Mouse (Mus musculus): Measurements from ENCODE around the gene Mdm2. TPM values are rescaled to one million over a fixed set of nuclear protein-coding genes. Genes with fewer than 3 reads are reported as not detected.
"Not testable (repeated sequence)": the region's sequence is repeated elsewhere in the genome, so short reads cannot be mapped to it uniquely, and the experiment has no call there.

The Mdm2 gene
- polyA plus RNA-seq, 1 experiment from 2014 or later: 48.4 TPM

GRCm38 (mm10) chr10:117742618-117743017 is 32.1 kb upstream of the Mdm2 start:
- no peak overlapping the region for H3K4me3 ChIP-seq (replicated peaks; ENCODE audit: low read length)
- WGBS: 90% methylated on average over 4 of the region's 4 CpGs

GRCm38 (mm10) chr10:117741698-117742475 is 31.3 kb upstream of the Mdm2 start:
- DNase-seq (ENCODE audit: low spot score) (no peak), ATAC-seq (ENCODE audit: low FRiP score) (no peak)
- H3K4me1 ChIP-seq (replicated peaks; ENCODE audit: control insufficient read depth, insufficient read depth, low read length): peaks cover 21% of the 10 kb centered on the region
- H3K36me3 ChIP-seq (replicated peaks; ENCODE audit: control insufficient read depth, insufficient read depth): peaks cover 56% of the 10 kb centered on the region
- no peak overlapping the region for H3K4me2 ChIP-seq (replicated peaks)
- H3K27ac ChIP-seq: no peak overlapping the region
- H3K9me3 ChIP-seq (ENCODE audit: control insufficient read depth, low read length): no peaks in the 10 kb centered on the region
- no peaks in the 10 kb centered on the region for H3K27me3 ChIP-seq (ENCODE audit: control insufficient read depth, insufficient read depth, low read length)
- WGBS: 90% methylated on average over 15 of the region's 15 CpGs
- no peak overlapping the region for H3K9ac ChIP-seq
- no peak overlapping the region for H3K4me3 ChIP-seq (replicated peaks; ENCODE audit: low read length)

More at GRCm38 (mm10) chr10:117742618-117743017, 32.1 kb upstream of the Mdm2 start:
- DNase-seq (ENCODE audit: low spot score) (no peak), ATAC-seq (ENCODE audit: low FRiP score) (no peak)
- no peak overlapping the region for H3K4me2 ChIP-seq (replicated peaks)
- H3K27me3 ChIP-seq (ENCODE audit: control insufficient read depth, insufficient read depth, low read length): no peaks in the 10 kb centered on the region
- H3K4me1 ChIP-seq (replicated peaks; ENCODE audit: control insufficient read depth, insufficient read depth, low read length): peaks cover 21% of the 10 kb centered on the region
- H3K36me3 ChIP-seq (replicated peaks; ENCODE audit: control insufficient read depth, insufficient read depth): peaks cover 49% of the 10 kb centered on the region
- H3K9me3 ChIP-seq (ENCODE audit: control insufficient read depth, low read length): no peaks in the 10 kb centered on the region
- no peak overlapping the region for H3K27ac ChIP-seq
- H3K9ac ChIP-seq: no peak overlapping the region

GRCm38 (mm10) chr10:117740921-117741320 is 30.4 kb upstream of the Mdm2 start:
- H3K4me2 ChIP-seq (replicated peaks): no peak overlapping the region
- H3K9me3 ChIP-seq (ENCODE audit: control insufficient read depth, low read length): no peaks in the 10 kb centered on the region
- H3K4me1 ChIP-seq (replicated peaks; ENCODE audit: control insufficient read depth, insufficient read depth, low read length): peaks cover 21% of the 10 kb centered on the region
- H3K27ac ChIP-seq: no peak overlapping the region
- ATAC-seq (ENCODE audit: low FRiP score): no peak
- no peaks in the 10 kb centered on the region for H3K27me3 ChIP-seq (ENCODE audit: control insufficient read depth, insufficient read depth, low read length)
- no peak for DNase-seq (ENCODE audit: low spot score)
- H3K36me3 ChIP-seq (replicated peaks; ENCODE audit: control insufficient read depth, insufficient read depth): peaks cover 66% of the 10 kb centered on the region
- no peak overlapping the region for H3K9ac ChIP-seq
- no peak overlapping the region for H3K4me3 ChIP-seq (replicated peaks; ENCODE audit: low read length)
- 91% methylated on average over 9 of the region's 9 CpGs for WGBS

- no peaks in the 10 kb centered on the region for H3K27me3 ChIP-seq (ENCODE audit: control insufficient read depth, insufficient read depth, low read length)
- H3K36me3 ChIP-seq (replicated peaks; ENCODE audit: control insufficient read depth, insufficient read depth): peaks cover 71% of the 10 kb centered on the region
- DNase-seq (ENCODE audit: low spot score) (no peak), ATAC-seq (ENCODE audit: low FRiP score) (no peak)
- H3K27ac ChIP-seq: no peak overlapping the region
- 97% methylated on average over 10 of the region's 10 CpGs for WGBS
- H3K4me1 ChIP-seq (replicated peaks; ENCODE audit: control insufficient read depth, insufficient read depth, low read length): peaks cover 20% of the 10 kb centered on the region
- no peaks in the 10 kb centered on the region for H3K9me3 ChIP-seq (ENCODE audit: control insufficient read depth, low read length)
- H3K9ac ChIP-seq: no peak overlapping the region
- H3K4me2 ChIP-seq (replicated peaks): no peak overlapping the region
- H3K4me3 ChIP-seq (replicated peaks; ENCODE audit: low read length): no peak overlapping the region
These were observed 29.6 kb upstream of the Mdm2 start for GRCm38 (mm10) chr10:117740171-117740570.

- H3K27ac ChIP-seq: no peak overlapping the region
- H3K27me3 ChIP-seq (ENCODE audit: control insufficient read depth, insufficient read depth, low read length): no peaks in the 10 kb centered on the region
- DNase-seq (ENCODE audit: low spot score): no peak
- peaks cover 72% of the 10 kb centered on the region for H3K36me3 ChIP-seq (replicated peaks; ENCODE audit: control insufficient read depth, insufficient read depth)
- WGBS: 95% methylated on average over 6 of the region's 6 CpGs
- no peak for ATAC-seq (ENCODE audit: low FRiP score)
- H3K9me3 ChIP-seq (ENCODE audit: control insufficient read depth, low read length): no peaks in the 10 kb centered on the region
- H3K4me1 ChIP-seq (replicated peaks; ENCODE audit: control insufficient read depth, insufficient read depth, low read length): peaks cover 14% of the 10 kb centered on the region
- no peak overlapping the region for H3K9ac ChIP-seq
- H3K4me3 ChIP-seq (replicated peaks; ENCODE audit: low read length): no peak overlapping the region
- H3K4me2 ChIP-seq (replicated peaks): no peak overlapping the region
These were observed 29.0 kb upstream of the Mdm2 start for GRCm38 (mm10) chr10:117739648-117739948.

GRCm38 (mm10) chr10:117738928-117739647 is 28.5 kb upstream of the Mdm2 start:
- Histone ChIP-seq H3K4me3 (replicated peaks; ENCODE audit: low read length) (no peak overlapping the region), H3K27me3 (ENCODE audit: control insufficient read depth, insufficient read depth, low read length) (no peaks in the 10 kb centered on the region), H3K9me3 (ENCODE audit: control insufficient read depth, low read length) (no peaks in the 10 kb centered on the region), H3K36me3 (replicated peaks; ENCODE audit: control insufficient read depth, insufficient read depth) (peaks cover 72% of the 10 kb centered on the region), H3K9ac (no peak overlapping the region), H3K4me2 (replicated peaks) (no peak overlapping the region), H3K27ac (no peak overlapping the region), H3K4me1 (replicated peaks; ENCODE audit: control insufficient read depth, insufficient read depth, low read length) (peaks cover 9% of the 10 kb centered on the region)
- 89% methylated on average over 15 of the region's 15 CpGs for WGBS
- ATAC-seq (ENCODE audit: low FRiP score): no peak
- DNase-seq (ENCODE audit: low spot score): no peak

- Histone ChIP-seq H3K4me1 (replicated peaks; ENCODE audit: control insufficient read depth, insufficient read depth, low read length) (0 out of 2 replicates have a peak, but pooled peaks cover 1% of the 10 kb centered on the region), H3K4me2 (replicated peaks) (no peak overlapping the region), H3K9ac (no peak overlapping the region), H3K9me3 (ENCODE audit: control insufficient read depth, low read length) (no peaks in the 10 kb centered on the region), H3K36me3 (replicated peaks; ENCODE audit: control insufficient read depth, insufficient read depth) (peaks cover 69% of the 10 kb centered on the region), H3K4me3 (replicated peaks; ENCODE audit: low read length) (no peak overlapping the region), H3K27me3 (ENCODE audit: control insufficient read depth, insufficient read depth, low read length) (no peaks in the 10 kb centered on the region), H3K27ac (no peak overlapping the region)
- 85% methylated on average over 13 of the region's 13 CpGs for WGBS
- ATAC-seq (ENCODE audit: low FRiP score): no peak
- no peak for DNase-seq (ENCODE audit: low spot score)
These were observed 27.8 kb upstream of the Mdm2 start for GRCm38 (mm10) chr10:117738140-117738921.

GRCm38 (mm10) chr10:117737498-117737897 is 26.9 kb upstream of the Mdm2 start:
- H3K4me2 ChIP-seq (replicated peaks); H3K9ac ChIP-seq; H3K4me1 ChIP-seq (replicated peaks; ENCODE audit: control insufficient read depth, insufficient read depth, low read length); H3K9me3 ChIP-seq (ENCODE audit: control insufficient read depth, low read length); H3K27ac ChIP-seq; DNase-seq (ENCODE audit: low spot score); H3K4me3 ChIP-seq (replicated peaks; ENCODE audit: low read length); ATAC-seq (ENCODE audit: low FRiP score); H3K27me3 ChIP-seq (ENCODE audit: control insufficient read depth, insufficient read depth, low read length): not testable (repeated sequence)
- peaks cover 68% of the 10 kb centered on the region for H3K36me3 ChIP-seq (replicated peaks; ENCODE audit: control insufficient read depth, insufficient read depth)
- WGBS: 95% methylated on average over 8 of the region's 8 CpGs

- DNase-seq (ENCODE audit: low spot score) (no peak), ATAC-seq (ENCODE audit: low FRiP score) (no peak)
- H3K36me3 ChIP-seq (replicated peaks; ENCODE audit: control insufficient read depth, insufficient read depth): peaks cover 66% of the 10 kb centered on the region
- H3K27ac ChIP-seq: no peak overlapping the region
- H3K9me3 ChIP-seq (ENCODE audit: control insufficient read depth, low read length): no peaks in the 10 kb centered on the region
- WGBS: 77% methylated on average over 4 of the region's 4 CpGs
- no peaks in the 10 kb centered on the region for H3K4me1 ChIP-seq (replicated peaks; ENCODE audit: control insufficient read depth, insufficient read depth, low read length)
- H3K4me3 ChIP-seq (replicated peaks; ENCODE audit: low read length): no peak overlapping the region
- no peak overlapping the region for H3K4me2 ChIP-seq (replicated peaks)
- H3K27me3 ChIP-seq (ENCODE audit: control insufficient read depth, insufficient read depth, low read length): no peaks in the 10 kb centered on the region
- no peak overlapping the region for H3K9ac ChIP-seq
These were observed 26.5 kb upstream of the Mdm2 start for GRCm38 (mm10) chr10:117737075-117737474.

All from hindbrain, embryonic 14.5 days (tissue).